Mouse (Mus musculus) limb, embryonic 12.5 days (tissue): ENCODE measurements at regions not wholly inside any gene's neighbourhood (a gene's known extent, or its start where the extent isn't known, plus 50 kb on each side); places are given as distances from the start of the nearest gene placed in this dataset.
"Not testable (repeated sequence)": the region's sequence is repeated elsewhere in the genome, so short reads cannot be mapped to it uniquely, and the experiment has no call there.

Experiments used
- ATAC-seq: fragments of 200-750 bp; cut with Nextera tagmentation; 2 replicates; pipeline ENCODE4 v1.8.0; 2017; ENCODE audit warnings: low read depth, moderate TSS enrichment; ENCODE audit not compliant: insufficient number of reproducible peaks, insufficient read depth, low FRiP score, low TSS enrichment
- H3K27ac ChIP-seq: fragments of 300-500 bp; sonication (generic); 2 replicates; pipeline ENCODE4 v1.5.1; 2016; ENCODE audit warnings: mild to moderate bottlenecking, moderate library complexity
- H3K27me3 ChIP-seq: fragments of 300-500 bp; sonication (generic); 2 replicates; pipeline ENCODE4 v1.6.1; 2016; ENCODE audit warnings: mild to moderate bottlenecking, moderate library complexity
- H3K36me3 ChIP-seq: fragments of 300-500 bp; sonication (generic); 2 replicates; pipeline ENCODE4 v1.6.1; 2016; ENCODE audit warnings: mild to moderate bottlenecking, moderate library complexity
- H3K4me1 ChIP-seq: fragments of 300-500 bp; sonication (generic); replicated peaks from 2 replicates; pipeline ENCODE4 v1.6.1; 2016
- H3K4me2 ChIP-seq: fragments of 300-500 bp; sonication (generic); 2 replicates; pipeline ENCODE4 v1.6.1; 2016; ENCODE audit warnings: mild to moderate bottlenecking, moderate library complexity
- H3K4me3 ChIP-seq: fragments of 300-500 bp; sonication (generic); replicated peaks from 2 replicates; pipeline ENCODE4 v1.5.1; 2016; ENCODE audit warnings: mild to moderate bottlenecking
- H3K9ac ChIP-seq: fragments of 300-500 bp; sonication (generic); replicated peaks from 2 replicates; pipeline ENCODE4 v1.6.1; 2016; ENCODE audit warnings: mild to moderate bottlenecking, moderate library complexity
- H3K9me3 ChIP-seq: fragments of 300-500 bp; sonication (generic); 2 replicates; pipeline ENCODE4 v1.6.1; 2016; ENCODE audit warnings: mild to moderate bottlenecking, moderate library complexity
- WGBS: fragments of 180-500 bp; shearing (Covaris S2); methylation state at CpG from one replicate; pipeline ENCODE4 v1.1.7; 2016; 5-methylcytosine and 5-hydroxymethylcytosine counted together

GRCm38 (mm10) chr4:3081148-3081952 is 85.8 kb upstream of the Vmn1r2 start:
- no peaks in the 10 kb centered on the region for H3K36me3 ChIP-seq
- 58% methylated on average over 6 of the region's 6 CpGs for WGBS
- H3K9ac ChIP-seq: no peak overlapping the region
- no peak overlapping the region for H3K4me2 ChIP-seq
- peak; percentile 13 for ATAC-seq
- no peak overlapping the region for H3K27ac ChIP-seq
- no peaks in the 10 kb centered on the region for H3K27me3 ChIP-seq
- H3K9me3 ChIP-seq: peaks cover 77% of the 10 kb centered on the region
- H3K4me3 ChIP-seq: no peak overlapping the region
- H3K4me1 ChIP-seq: no peaks in the 10 kb centered on the region

- Histone ChIP-seq H3K36me3 (no peaks in the 10 kb centered on the region), H3K9me3 (peaks cover 80% of the 10 kb centered on the region), H3K27ac (no peak overlapping the region), H3K4me3 (no peak overlapping the region), H3K4me2 (no peak overlapping the region), H3K4me1 (no peaks in the 10 kb centered on the region), H3K9ac (no peak overlapping the region), H3K27me3 (no peaks in the 10 kb centered on the region)
- ATAC-seq: 0 out of 2 replicates have a peak, but pooled peaks have one; percentile 12
- WGBS: 78% methylated on average over 3 of the region's 3 CpGs
Measured at GRCm38 (mm10) chr4:3081953-3082950, 84.9 kb upstream of the Vmn1r2 start.

- H3K36me3 ChIP-seq: no peaks in the 10 kb centered on the region
- ATAC-seq: peak; percentile 33
- H3K4me1 ChIP-seq: no peaks in the 10 kb centered on the region
- H3K27me3 ChIP-seq: no peaks in the 10 kb centered on the region
- no peak overlapping the region for H3K9ac ChIP-seq
- no peak overlapping the region for H3K27ac ChIP-seq
- no peak overlapping the region for H3K4me2 ChIP-seq
- WGBS: 55% methylated on average over 8 of the region's 8 CpGs
- no peak overlapping the region for H3K4me3 ChIP-seq
- H3K9me3 ChIP-seq: peaks cover 88% of the 10 kb centered on the region
Measured at GRCm38 (mm10) chr4:3083161-3084020, 83.7 kb upstream of the Vmn1r2 start.

- 61% methylated on average over 3 of the region's 3 CpGs for WGBS
Measured at GRCm38 (mm10) chr4:3084021-3084545, 83.0 kb upstream of the Vmn1r2 start.

GRCm38 (mm10) chr4:3085456-3086448 is 81.4 kb upstream of the Vmn1r2 start:
- Histone ChIP-seq H3K36me3 (no peaks in the 10 kb centered on the region), H3K4me1 (no peaks in the 10 kb centered on the region), H3K27ac (no peak overlapping the region), H3K9ac (no peak overlapping the region), H3K4me3 (no peak overlapping the region), H3K9me3 (peaks cover 85% of the 10 kb centered on the region), H3K27me3 (no peaks in the 10 kb centered on the region), H3K4me2 (no peak overlapping the region)
- WGBS: 55% methylated on average over 6 of the region's 6 CpGs
- ATAC-seq: peak; percentile 5; the same call in 1 of the 2 replicates

More at GRCm38 (mm10) chr4:3084021-3084545, 83.0 kb upstream of the Vmn1r2 start:
- Histone ChIP-seq H3K9ac (no peak overlapping the region), H3K27ac (no peak overlapping the region), H3K36me3 (no peaks in the 10 kb centered on the region), H3K4me3 (no peak overlapping the region), H3K4me1 (no peaks in the 10 kb centered on the region), H3K9me3 (peaks cover 86% of the 10 kb centered on the region), H3K4me2 (no peak overlapping the region), H3K27me3 (no peaks in the 10 kb centered on the region)
- ATAC-seq: no peak

- 74% methylated on average over 7 of the region's 7 CpGs for WGBS
- not testable (repeated sequence) for H3K4me1 ChIP-seq, H3K4me3 ChIP-seq, ATAC-seq, H3K4me2 ChIP-seq, H3K36me3 ChIP-seq, H3K9ac ChIP-seq, H3K27me3 ChIP-seq, H3K27ac ChIP-seq
- peaks cover 69% of the 10 kb centered on the region for H3K9me3 ChIP-seq
Measured at GRCm38 (mm10) chr4:3087616-3088015, 79.5 kb upstream of the Vmn1r2 start.

GRCm38 (mm10) chr4:3089567-3090377 is 77.3 kb upstream of the Vmn1r2 start:
- no peak overlapping the region for H3K4me2 ChIP-seq
- H3K4me3 ChIP-seq: no peak overlapping the region
- no peaks in the 10 kb centered on the region for H3K4me1 ChIP-seq
- no peak overlapping the region for H3K27ac ChIP-seq
- H3K9me3 ChIP-seq: peaks cover 47% of the 10 kb centered on the region
- no peaks in the 10 kb centered on the region for H3K27me3 ChIP-seq
- no peak for ATAC-seq
- no peak overlapping the region for H3K9ac ChIP-seq
- 60% methylated on average over 13 of the region's 13 CpGs for WGBS
- no peaks in the 10 kb centered on the region for H3K36me3 ChIP-seq

GRCm38 (mm10) chr4:3090378-3090735 is 76.8 kb upstream of the Vmn1r2 start:
- 75% methylated on average over 11 of the region's 11 CpGs for whole genome bisulfite sequencing
- H3K9ac ChIP-seq: no peak overlapping the region
- no peak; the same call in 1 of the 2 replicates for ATAC-seq
- no peak overlapping the region for H3K27ac ChIP-seq
- H3K9me3 ChIP-seq: peaks cover 42% of the 10 kb centered on the region
- H3K4me3 ChIP-seq: no peak overlapping the region
- no peaks in the 10 kb centered on the region for H3K36me3 ChIP-seq
- H3K27me3 ChIP-seq: no peaks in the 10 kb centered on the region
- no peaks in the 10 kb centered on the region for H3K4me1 ChIP-seq
- no peak overlapping the region for H3K4me2 ChIP-seq

- H3K4me1 ChIP-seq: no peaks in the 10 kb centered on the region
- H3K9me3 ChIP-seq: peaks cover 38% of the 10 kb centered on the region
Measured at GRCm38 (mm10) chr4:3090742-3091141, 76.4 kb upstream of the Vmn1r2 start.

More at GRCm38 (mm10) chr4:3090742-3091141, 76.4 kb upstream of the Vmn1r2 start:
- no peaks in the 10 kb centered on the region for H3K36me3 ChIP-seq
- H3K27ac ChIP-seq: no peak overlapping the region
- no peak overlapping the region for H3K4me3 ChIP-seq
- no peaks in the 10 kb centered on the region for H3K27me3 ChIP-seq
- ATAC-seq: peak; percentile 56; the same call in 1 of the 2 replicates
- WGBS: 70% methylated on average over 9 of the region's 9 CpGs
- no peak overlapping the region for H3K9ac ChIP-seq
- H3K4me2 ChIP-seq: no peak overlapping the region
